ENCODE assay signal across 34 mouse cellular contexts in the genomic region with DNA sequence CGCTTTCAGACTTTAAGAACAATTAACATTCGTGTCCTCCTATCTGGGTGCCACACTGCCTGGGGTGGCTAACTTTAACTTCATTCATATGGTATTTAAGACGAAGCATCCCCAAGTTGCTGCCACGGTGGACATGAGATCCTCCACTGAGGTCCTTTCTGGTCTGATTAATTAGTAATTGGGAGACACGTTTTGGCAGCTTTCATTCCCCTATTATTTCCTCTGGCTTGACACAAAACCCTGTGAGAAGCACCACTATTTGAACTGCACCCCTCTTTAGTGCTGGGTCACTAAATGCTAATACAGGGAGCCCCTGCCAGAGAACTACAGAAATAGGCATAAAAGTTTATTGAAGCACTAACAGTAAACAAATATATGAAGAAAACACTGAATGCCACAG. TPM values are rescaled to one million over a fixed set of nuclear protein-coding genes. Genes with fewer than 3 reads are reported as not detected.
A peak's percentile ranks its signal among the peaks of the same experiment; 100 is the strongest.
DNase-seq lines count a peak whose midpoint lies in the region; ATAC-seq and TF ChIP-seq lines count a peak whose summit lies in the region.
"Had no signal": no experiment of that assay in that cellular context is flagged by ENCODE, and none has a peak within 500 bp of the region (broad histone marks: within the 10 kb centered on the region; RNA-seq: fewer than 3 reads in every experiment).

No protein-coding gene starts in this region.

- DNase-seq in hindbrain, postnatal 0 days (ENCODE audit: low spot score): no peak
- DNase-seq in forebrain, embryonic 14.5 days (ENCODE audit: low spot score): peak; percentile 56
- DNase-seq in retina, postnatal 1 day: peak; percentile 87
- no peak for DNase-seq in thymus, postnatal 36 days
- DNase-seq: adrenal gland, adult 8-10 months; cerebellum, adult 18-20 months; cerebellum, postnatal 14 days; gastrocnemius, postnatal 10 days; heart, postnatal 10 days; kidney, postnatal 4 days; layer of hippocampus, adult 9-11 months; liver; lung, postnatal 4 days; right cerebral cortex, adult 18-20 months; right cerebral cortex, postnatal 4 days; thymus, postnatal 25 days had no signal

- peaks cover 29% of the 10 kb centered on the region for H3K4me1 ChIP-seq in hindbrain, embryonic 12.5 days
- no peaks in the 10 kb centered on the region for H3K4me1 ChIP-seq in hindbrain, postnatal 0 days (ENCODE audit: insufficient read depth, low read length)
- peaks cover 8% of the 10 kb centered on the region; the same call in 1 of the 2 replicates for H3K4me1 ChIP-seq in forebrain, embryonic 14.5 days (ENCODE audit: control insufficient read depth, insufficient read depth, low read length)
- H3K4me1 ChIP-seq in midbrain, embryonic 12.5 days: peaks cover 35% of the 10 kb centered on the region
- no peaks in the 10 kb centered on the region for H3K4me1 ChIP-seq in intestine, postnatal 0 days (replicated peaks; ENCODE audit: control insufficient read depth, insufficient read depth, low read length)
- H3K4me1 ChIP-seq: liver, embryonic 15.5 days had no signal

- no peak overlapping the region for H3K9ac ChIP-seq in hindbrain, embryonic 12.5 days
- no peak overlapping the region for H3K9ac ChIP-seq in hindbrain, postnatal 0 days (replicated peaks; ENCODE audit: low read length)
- no peak overlapping the region for H3K9ac ChIP-seq in forebrain, embryonic 14.5 days (ENCODE audit: low read length)
- no peak overlapping the region for H3K9ac ChIP-seq in midbrain, embryonic 12.5 days (replicated peaks)
- H3K9ac ChIP-seq in intestine, postnatal 0 days (ENCODE audit: low read depth, low read length): no peak overlapping the region
- H3K9ac ChIP-seq: embryonic facial prominence, embryonic 12.5 days; heart, embryonic 12.5 days; hindbrain, embryonic 14.5 days; kidney, embryonic 15.5 days; liver, embryonic 15.5 days; lung, embryonic 15.5 days; neural tube, embryonic 13.5 days had no signal

- no peaks in the 10 kb centered on the region for H3K36me3 ChIP-seq in hindbrain, embryonic 12.5 days
- H3K36me3 ChIP-seq in hindbrain, postnatal 0 days (ENCODE audit: insufficient read depth, low read length): no peaks in the 10 kb centered on the region
- no peaks in the 10 kb centered on the region for H3K36me3 ChIP-seq in forebrain, embryonic 14.5 days (ENCODE audit: control insufficient read depth, insufficient read depth, low read length)
- H3K36me3 ChIP-seq in midbrain, embryonic 12.5 days: no peaks in the 10 kb centered on the region
- no peaks in the 10 kb centered on the region for H3K36me3 ChIP-seq in intestine, postnatal 0 days (ENCODE audit: control insufficient read depth, insufficient read depth)
- H3K36me3 ChIP-seq: embryonic facial prominence, embryonic 12.5 days; heart, embryonic 12.5 days; kidney, embryonic 15.5 days; limb, embryonic 10.5 days; liver, embryonic 15.5 days; lung, embryonic 15.5 days; neural tube, embryonic 13.5 days had no signal

- H3K27ac ChIP-seq in hindbrain, embryonic 12.5 days: no peak overlapping the region
- H3K27ac ChIP-seq in hindbrain, postnatal 0 days: no peak overlapping the region
- no peak overlapping the region for H3K27ac ChIP-seq in forebrain, embryonic 14.5 days (ENCODE audit: low read depth, low read length)
- H3K27ac ChIP-seq in midbrain, embryonic 12.5 days (replicated peaks): no peak overlapping the region
- H3K27ac ChIP-seq in intestine, postnatal 0 days (ENCODE audit: low read depth, low read length): no peak overlapping the region
- H3K27ac ChIP-seq: embryonic facial prominence, embryonic 12.5 days; hindbrain, embryonic 14.5 days; kidney, embryonic 15.5 days; left cerebral cortex, adult 2 months; limb, embryonic 10.5 days; liver, embryonic 15.5 days; lung, embryonic 15.5 days; neural tube, embryonic 13.5 days had no signal

- ATAC-seq in hindbrain, embryonic 12.5 days (ENCODE audit: low FRiP score): peak; percentile 49
- no peak for ATAC-seq in hindbrain, postnatal 0 days
- peak; percentile 80 for ATAC-seq in forebrain, embryonic 14.5 days
- ATAC-seq in midbrain, embryonic 12.5 days (ENCODE audit: low FRiP score, low read depth): peak; percentile 18; the same call in 1 of the 2 replicates
- ATAC-seq in intestine, postnatal 0 days: no peak
- ATAC-seq: activated CD4-positive, CD25-positive, alpha-beta regulatory T cell, adult 4 months; intestine, embryonic 16.5 days had no signal

- H3K4me3 ChIP-seq in hindbrain, embryonic 12.5 days: no peak overlapping the region
- no peak overlapping the region for H3K4me3 ChIP-seq in hindbrain, postnatal 0 days (ENCODE audit: low read length)
- no peak overlapping the region for H3K4me3 ChIP-seq in forebrain, embryonic 14.5 days (ENCODE audit: low read depth, low read length)
- H3K4me3 ChIP-seq in midbrain, embryonic 12.5 days: 0 out of 2 replicates have a peak overlapping the region, but pooled peaks have one; percentile 9
- no peak overlapping the region for H3K4me3 ChIP-seq in intestine, postnatal 0 days (ENCODE audit: low read depth, low read length)
- H3K4me3 ChIP-seq: embryonic facial prominence, embryonic 12.5 days; heart, embryonic 12.5 days; kidney, embryonic 15.5 days; left cerebral cortex, adult 2 months; limb, embryonic 10.5 days; liver, embryonic 15.5 days; lung, embryonic 15.5 days; myocyte; neural tube, embryonic 13.5 days had no signal

- H3K9me3 ChIP-seq in hindbrain, embryonic 12.5 days (replicated peaks): no peaks in the 10 kb centered on the region
- no peaks in the 10 kb centered on the region for H3K9me3 ChIP-seq in hindbrain, postnatal 0 days (ENCODE audit: low read length)
- H3K9me3 ChIP-seq in forebrain, embryonic 14.5 days (replicated peaks; ENCODE audit: control insufficient read depth, low read length): no peaks in the 10 kb centered on the region
- H3K9me3 ChIP-seq in midbrain, embryonic 12.5 days: no peaks in the 10 kb centered on the region
- H3K9me3 ChIP-seq in intestine, postnatal 0 days (ENCODE audit: control insufficient read depth): no peaks in the 10 kb centered on the region
- H3K9me3 ChIP-seq: embryonic facial prominence, embryonic 12.5 days; heart, embryonic 12.5 days; kidney, embryonic 15.5 days; limb, embryonic 10.5 days; liver, embryonic 15.5 days; lung, embryonic 15.5 days; neural tube, embryonic 13.5 days had no signal

- no peak overlapping the region for H3K4me2 ChIP-seq in hindbrain, embryonic 12.5 days (replicated peaks)
- H3K4me2 ChIP-seq in hindbrain, postnatal 0 days (ENCODE audit: low read depth, low read length): no peak overlapping the region
- no peak overlapping the region for H3K4me2 ChIP-seq in forebrain, embryonic 14.5 days (ENCODE audit: low read length)
- H3K4me2 ChIP-seq in midbrain, embryonic 12.5 days (replicated peaks): peak overlapping the region; percentile 44
- no peak overlapping the region for H3K4me2 ChIP-seq in intestine, postnatal 0 days (replicated peaks; ENCODE audit: low read depth)
- H3K4me2 ChIP-seq: embryonic facial prominence, embryonic 12.5 days; heart, embryonic 12.5 days; hindbrain, embryonic 14.5 days; kidney, embryonic 15.5 days; liver, embryonic 15.5 days; lung, embryonic 15.5 days; neural tube, embryonic 13.5 days had no signal

- no peaks in the 10 kb centered on the region for H3K27me3 ChIP-seq in hindbrain, embryonic 12.5 days
- no peaks in the 10 kb centered on the region for H3K27me3 ChIP-seq in hindbrain, postnatal 0 days (ENCODE audit: insufficient read depth, low read length)
- peaks cover 21% of the 10 kb centered on the region for H3K27me3 ChIP-seq in forebrain, embryonic 14.5 days (replicated peaks; ENCODE audit: control insufficient read depth, insufficient read depth, low read length)
- H3K27me3 ChIP-seq in midbrain, embryonic 12.5 days: peaks cover 19% of the 10 kb centered on the region
- no peaks in the 10 kb centered on the region for H3K27me3 ChIP-seq in intestine, postnatal 0 days (replicated peaks; ENCODE audit: control insufficient read depth, insufficient read depth, low read length)
- H3K27me3 ChIP-seq: embryonic facial prominence, embryonic 12.5 days; heart, embryonic 12.5 days; kidney, embryonic 15.5 days; liver, embryonic 15.5 days; lung, embryonic 15.5 days; neural tube, embryonic 13.5 days had no signal

- no peak for TF ChIP-seq CTCF in hindbrain, postnatal 0 days (IDR thresholded peaks at IDR 0.05; ENCODE audit: low read depth)
- no peak for TF ChIP-seq CTCF in intestine, postnatal 0 days (IDR thresholded peaks at IDR 0.05; ENCODE audit: low read depth)

- 28% methylated on average over 5 of the region's 5 CpGs for WGBS in hindbrain, embryonic 12.5 days
- 33% methylated on average over 5 of the region's 5 CpGs for WGBS in hindbrain, postnatal 0 days
- WGBS in forebrain, embryonic 14.5 days: 8% methylated on average over 5 of the region's 5 CpGs
- WGBS in midbrain, embryonic 12.5 days: 22% methylated on average over 5 of the region's 5 CpGs
- WGBS in intestine, postnatal 0 days: 76% methylated on average over 5 of the region's 5 CpGs

RNA-seq across cellular contexts. Expression of a gene that starts 9.9 kb away (rescaled TPM):
- 61.3 and 63.3 TPM in 2 replicates for polyA plus RNA-seq in hindbrain, embryonic 12.5 days (2016; fragmentation: Nextera tagmentation; extraction: Ambion mirVana)
- total RNA-seq in hindbrain, postnatal 0 days (2014; rRNA removed): 5.3 and 5.4 TPM in 2 replicates
- 38.8 and 40.2 TPM in 2 replicates for polyA plus RNA-seq in hindbrain, postnatal 0 days (2015; fragmentation: Nextera tagmentation; extraction: Ambion mirVana)
- 18.8 and 20.9 TPM in 2 replicates for polyA plus RNA-seq in forebrain, embryonic 14.5 days (2014; fragmentation: Nextera tagmentation; extraction: Ambion mirVana)
- 85.4 and 115 TPM in 2 replicates for polyA plus RNA-seq in midbrain, embryonic 12.5 days (2016; fragmentation: Nextera tagmentation; extraction: Ambion mirVana)
- 8.6 and 10.5 TPM in 2 replicates for polyA plus RNA-seq in intestine, postnatal 0 days (2015; fragmentation: Nextera tagmentation; extraction: Ambion mirVana)
- total RNA-seq: granulocyte monocyte progenitor cell, adult 5-6 weeks; megakaryocyte-erythroid progenitor cell, adult 5-6 weeks; MEL had no signal

Comparison
In these comparisons a context has a peak if more than half of its experiments do, and no peak if none do; other contexts are left out.
1. ATAC-seq: peak in hindbrain, embryonic 12.5 days (single experiment), forebrain, embryonic 14.5 days (single experiment) and midbrain, embryonic 12.5 days (single experiment); none in hindbrain, postnatal 0 days (single experiment) and intestine, postnatal 0 days (single experiment).
2. DNase-seq: peak in forebrain, embryonic 14.5 days (single experiment) and retina, postnatal 1 day (single experiment); none in hindbrain, postnatal 0 days (single experiment) and thymus, postnatal 36 days (0 of 2).